Mouse (Mus musculus) kidney, postnatal 0 days (tissue): Measurements from ENCODE around the gene Hspa1l. TPM values are rescaled to one million over a fixed set of nuclear protein-coding genes. Genes with fewer than 3 reads are reported as not detected.
"Not testable (repeated sequence)": the region's sequence is repeated elsewhere in the genome, so short reads cannot be mapped to it uniquely, and the experiment has no call there.

Experiments
- ATAC-seq: fragments of 200-750 bp; cut with Nextera tagmentation; replicated peaks from 2 replicates; pipeline ENCODE4 v1.8.0; 2017; ENCODE audit warnings: low read depth, moderate number of reproducible peaks, moderate TSS enrichment, moderate library complexity; ENCODE audit not compliant: low FRiP score
- DNase-seq: peaks from one replicate; pipeline ENCODE4 v3.0.0-alpha.2; 2016; ENCODE audit warnings: low spot score
- H3K27ac ChIP-seq: fragments of 300-500 bp; sonication (generic); 2 replicates; pipeline ENCODE4 v1.5.1; 2014; ENCODE audit warnings: mild to moderate bottlenecking
- H3K27me3 ChIP-seq: fragments of 300-500 bp; sonication (generic); 2 replicates; pipeline ENCODE4 v1.6.1; 2014; ENCODE audit warnings: low read length, mixed read lengths; ENCODE audit not compliant: insufficient read depth
- H3K36me3 ChIP-seq: fragments of 300-500 bp; sonication (generic); 2 replicates; pipeline ENCODE4 v1.6.1; 2014; ENCODE audit warnings: low read length, mixed read lengths; ENCODE audit not compliant: insufficient read depth
- H3K4me1 ChIP-seq: fragments of 300-500 bp; sonication (generic); replicated peaks from 2 replicates; pipeline ENCODE4 v1.6.1; 2014; ENCODE audit warnings: antibody characterized with exemption, low read length, mixed read lengths; ENCODE audit not compliant: insufficient read depth
- H3K4me2 ChIP-seq: fragments of 300-500 bp; sonication (generic); 2 replicates; pipeline ENCODE4 v1.6.1; 2014; ENCODE audit warnings: mild to moderate bottlenecking, low read length, moderate library complexity, mixed read lengths
- H3K4me3 ChIP-seq: fragments of 300-500 bp; sonication (generic); replicated peaks from 2 replicates; pipeline ENCODE4 v1.5.1; 2014; ENCODE audit warnings: low read depth, low read length
- H3K9ac ChIP-seq: fragments of 300-500 bp; sonication (generic); 2 replicates; pipeline ENCODE4 v1.6.1; 2014; ENCODE audit warnings: low read depth, low read length
- H3K9me3 ChIP-seq: fragments of 300-500 bp; sonication (generic); replicated peaks from 2 replicates; pipeline ENCODE4 v1.6.1; 2016; ENCODE audit warnings: low read length, inconsistent platforms, mixed read lengths
- CTCF ChIP-seq: IDR thresholded peaks from 2 replicates; pipeline ENCODE4 v1.5.1; 2016; ENCODE audit warnings: antibody characterized with exemption, low read depth, mild to moderate bottlenecking, moderate library complexity
- WGBS: fragments of 180-500 bp; shearing (Covaris S2); extraction: QIAGEN DNeasy Blood & Tissue Kit; methylation state at CpG from one replicate; pipeline ENCODE4 v1.1.7; 2014; 5-methylcytosine and 5-hydroxymethylcytosine counted together
- polyA plus RNA-seq: library from polyadenylated mRNA; unstranded; fragments of >200 nt; fragmentation: Nextera tagmentation; extraction: Ambion mirVana; gene quantifications from 2 replicates; pipeline ENCODE4 v1.2.1, GENCODE M21; 2015

Hspa1l gene
- 0.54 and 0.72 TPM in 2 replicates for polyA plus RNA-seq

- Histone ChIP-seq H3K4me3 (peak within 1 kb of the TSS; percentile 26; the same call in 1 of the 2 replicates), H3K27ac (peak within 1 kb of the TSS; percentile 60; the same call in 1 of the 2 replicates), H3K4me2 (peak within 1 kb of the TSS; percentile 62), H3K9ac (peak within 1 kb of the TSS; percentile 47; the same call in 1 of the 2 replicates)
- H3K27me3 ChIP-seq, H3K9me3 ChIP-seq, H3K4me1 ChIP-seq, H3K36me3 ChIP-seq: not testable (repeated sequence)
- WGBS, result 2% methylated on average over 27 of the region's 33 CpGs
- ATAC-seq (peak; percentile 92), DNase-seq (peak; percentile 96)
Measured at GRCm38 (mm10) chr17:34972069-34972749, at the start of gene Hspa1l, which contains the start of gene Hspa1a. Gene Hspa1l (plus strand): TSS chr17:34972703. Gene Hspa1a (minus strand): TSS chr17:34972156.

- H3K36me3 ChIP-seq, result no peaks in the 10 kb centered on the region
- no peaks in the 10 kb centered on the region for H3K27me3 ChIP-seq
- H3K27ac ChIP-seq, result no peak overlapping the region
- H3K9ac ChIP-seq, result no peak overlapping the region
- H3K4me1 ChIP-seq, result no peaks in the 10 kb centered on the region
- no peak for ATAC-seq
- peak; percentile 41 for DNase-seq
- WGBS, result 41% methylated on average over 6 of the region's 6 CpGs
- H3K4me2 ChIP-seq, result no peak overlapping the region
- peak; percentile 55 for TF ChIP-seq CTCF
- H3K4me3 ChIP-seq, result no peak overlapping the region
- H3K9me3 ChIP-seq, result no peaks in the 10 kb centered on the region
Measured at GRCm38 (mm10) chr17:34922939-34923338, 49.6 kb upstream of the Hspa1l start.

GRCm38 (mm10) chr17:34924258-34924657 lies 48.2 kb upstream of the Hspa1l start:
- no peak for DNase-seq
- Histone ChIP-seq H3K36me3 (no peaks in the 10 kb centered on the region), H3K27ac (no peak overlapping the region), H3K4me3 (no peak overlapping the region), H3K4me2 (no peak overlapping the region), H3K9me3 (no peaks in the 10 kb centered on the region), H3K27me3 (no peaks in the 10 kb centered on the region), H3K4me1 (no peaks in the 10 kb centered on the region), H3K9ac (no peak overlapping the region)
- ATAC-seq, result no peak
- WGBS, result 65% methylated on average over 5 of the region's 5 CpGs
- TF ChIP-seq CTCF, result no peak

GRCm38 (mm10) chr17:34927306-34928019 lies 45.0 kb upstream of the Hspa1l start:
- no peaks in the 10 kb centered on the region for H3K27me3 ChIP-seq
- H3K4me3 ChIP-seq, result no peak overlapping the region
- WGBS, result 83% methylated on average over 18 of the region's 18 CpGs
- H3K9ac ChIP-seq, result no peak overlapping the region
- H3K27ac ChIP-seq, result no peak overlapping the region
- no peaks in the 10 kb centered on the region for H3K9me3 ChIP-seq
- no peaks in the 10 kb centered on the region for H3K36me3 ChIP-seq
- no peak for DNase-seq
- ATAC-seq, result no peak
- H3K4me2 ChIP-seq, result no peak overlapping the region
- H3K4me1 ChIP-seq, result peaks cover 8% of the 10 kb centered on the region; the same call in 1 of the 2 replicates
- no peak for TF ChIP-seq CTCF

GRCm38 (mm10) chr17:34928841-34929240 lies 43.7 kb upstream of the Hspa1l start:
- no peaks in the 10 kb centered on the region; the same call in 1 of the 2 replicates for H3K36me3 ChIP-seq
- H3K4me3 ChIP-seq, result no peak overlapping the region
- H3K27ac ChIP-seq, result no peak overlapping the region
- DNase-seq, result no peak
- no peaks in the 10 kb centered on the region for H3K9me3 ChIP-seq
- 65% methylated on average over 4 of the region's 4 CpGs for WGBS
- H3K9ac ChIP-seq, result no peak overlapping the region
- no peak overlapping the region for H3K4me2 ChIP-seq
- no peak for TF ChIP-seq CTCF
- H3K27me3 ChIP-seq, result no peaks in the 10 kb centered on the region
- peaks cover 10% of the 10 kb centered on the region; the same call in 1 of the 2 replicates for H3K4me1 ChIP-seq
- no peak for ATAC-seq

GRCm38 (mm10) chr17:34931061-34931734 lies 41.3 kb upstream of the Hspa1l start, which contains the start of gene Neu1:
Gene Neu1 (plus strand): TSS chr17:34931253.
- TF ChIP-seq CTCF, result peak; percentile 87
- DNase-seq, result peak; percentile 100
- Histone ChIP-seq H3K27me3 (no peaks in the 10 kb centered on the region), H3K4me3 (peak within 1 kb of the TSS; percentile 64), H3K9ac (peak within 1 kb of the TSS; percentile 73), H3K4me2 (peak within 1 kb of the TSS; percentile 97), H3K27ac (peak within 1 kb of the TSS; percentile 63), H3K4me1 (peaks cover 15% of the 10 kb centered on the region; the same call in 1 of the 2 replicates), H3K36me3 (peaks cover 4% of the 10 kb centered on the region; the same call in 1 of the 2 replicates), H3K9me3 (no peaks in the 10 kb centered on the region)
- ATAC-seq, result peak; percentile 96
- WGBS, result under 1% methylated on average over 38 of the region's 38 CpGs
